Mouse (Mus musculus) CH12.LX (cell line): ENCODE results near the gene Cntnap1.

Source experiments
- CTCF ChIP-seq, 2 experiments: IDR thresholded peaks in 1 of 2; conservative IDR thresholded peaks in 1 of 2; 2 replicates each; pipeline ENCODE4 v1.5.1; 2011 to 2012; ENCODE audit warnings: low read depth in 2 of 2, low read length in 2 of 2, improper control_type of control experiment in 1 of 2, inconsistent platforms in 1 of 2, mild to moderate bottlenecking in 1 of 2, moderate library complexity in 1 of 2
- EP300 ChIP-seq: IDR thresholded peaks from 2 replicates; pipeline ENCODE4 v1.6.1; 2011; ENCODE audit warnings: low read length, improper control_type of control experiment
- MAFK ChIP-seq: IDR thresholded peaks from 2 replicates; pipeline ENCODE4 v1.6.1; 2011; ENCODE audit warnings: low read length, improper control_type of control experiment; ENCODE audit not compliant: insufficient replicate concordance
- MAX ChIP-seq: IDR thresholded peaks from 2 replicates; pipeline ENCODE4 v1.6.1; 2011; ENCODE audit warnings: low read length, improper control_type of control experiment
- POLR2A ChIP-seq: IDR thresholded peaks from 2 replicates; pipeline ENCODE4 v1.6.1; 2011; ENCODE audit warnings: low read depth, mild to moderate bottlenecking, improper control_type of control experiment, low read length
- RCOR1 ChIP-seq: conservative IDR thresholded peaks from 2 replicates; pipeline ENCODE4 v1.6.1; 2012; ENCODE audit warnings: low read depth, mild to moderate bottlenecking, inconsistent platforms, low read length, improper control_type of control experiment
- USF1 ChIP-seq: IDR thresholded peaks from 2 replicates; pipeline ENCODE4 v1.6.1; 2014; ENCODE audit warnings: low read depth, mild to moderate bottlenecking, inconsistent platforms, low read length, improper control_type of control experiment
- USF2 ChIP-seq: conservative IDR thresholded peaks from 2 replicates; pipeline ENCODE4 v1.6.1; 2011; ENCODE audit warnings: low read depth, low read length, improper control_type of control experiment
- ZC3H11A ChIP-seq: IDR thresholded peaks from 2 replicates; pipeline ENCODE4 v1.6.1; 2012; ENCODE audit warnings: low read depth, mild to moderate bottlenecking, inconsistent platforms, low read length, improper control_type of control experiment
- ZKSCAN1 ChIP-seq: IDR thresholded peaks from 2 replicates; pipeline ENCODE4 v1.6.1; 2012; ENCODE audit warnings: low read depth, inconsistent platforms, low read length, improper control_type of control experiment, borderline replicate concordance
- ZNF384 ChIP-seq: IDR thresholded peaks from 2 replicates; pipeline ENCODE4 v1.6.1; 2012; ENCODE audit warnings: low read depth, low read length, improper control_type of control experiment, inconsistent platforms

DNA sequence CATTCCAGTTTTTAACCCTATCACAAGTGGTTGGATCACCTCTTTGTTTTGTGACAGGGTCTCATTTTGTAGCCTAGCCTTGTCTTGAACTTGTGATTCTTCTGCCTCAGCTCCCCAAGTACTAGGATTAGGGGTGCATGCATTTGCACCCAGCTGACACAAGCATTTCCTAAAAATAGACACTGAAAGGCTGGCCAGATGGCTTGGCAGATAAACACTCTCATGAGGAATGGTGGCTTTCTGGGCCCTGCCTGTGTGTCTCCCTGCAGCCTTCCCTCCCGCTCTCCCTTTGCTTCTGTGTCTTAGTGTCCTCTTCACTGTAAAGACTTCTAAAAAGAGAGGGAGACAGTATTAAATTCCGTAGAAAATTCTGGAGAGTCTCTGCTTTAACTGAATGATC is 39.1 kb upstream of the Cntnap1 start:
- TF ChIP-seq CTCF (conservative IDR thresholded peaks at IDR 0.05 in 1 of 2, IDR thresholded peaks at IDR 0.05 in 1 of 2; ENCODE audit: low read depth in 2 of 2, low read length in 2 of 2) (no peak), EP300 (no peak), POLR2A (no peak), USF1 (no peak), USF2 (no peak), RCOR1 (no peak), ZNF384 (no peak), MAX (no peak), ZKSCAN1 (no peak), MAFK (no peak), ZC3H11A (no peak)
